Mouse (Mus musculus): ENCODE measurements at regions not wholly inside any gene's neighbourhood (a gene's known extent, or its start where the extent isn't known, plus 50 kb on each side); places are given as distances from the start of the nearest gene placed in this dataset.

DNA sequence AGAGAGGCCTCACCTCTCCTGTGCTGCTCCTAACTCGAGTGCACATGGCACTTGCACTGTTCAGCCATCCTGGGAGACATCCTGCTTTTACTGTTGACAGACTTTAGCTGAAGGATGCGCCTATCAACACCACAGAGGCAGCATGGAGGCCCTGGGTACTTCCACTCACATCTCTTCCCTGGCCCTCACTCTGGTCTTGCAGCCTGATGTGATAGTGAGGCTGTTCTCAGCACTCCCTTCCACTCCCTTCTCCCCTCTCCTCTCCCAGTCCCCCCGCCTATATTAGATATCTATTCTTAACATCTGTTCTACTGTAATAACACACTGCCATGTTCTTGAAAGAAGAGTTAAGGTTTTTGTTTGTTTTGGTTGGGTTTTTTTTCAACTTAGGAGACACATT, 50.2 kb upstream of the Bod1 start:
- Histone ChIP-seq H3K4me3 (no peak overlapping the region), H3K27me3 (ENCODE audit: insufficient read depth, poor library complexity, severe bottlenecking) (no peaks in the 10 kb centered on the region), H3K9me3 (no peaks in the 10 kb centered on the region), H3K4me1 (peaks cover 21% of the 10 kb centered on the region), H3K36me3 (no peaks in the 10 kb centered on the region), H3K27ac (0 out of 2 replicates have a peak overlapping the region, but pooled peaks have one; percentile 5)
- 40% methylated on average over 3 of the region's 3 CpGs for WGBS
- no peak for DNase-seq (ENCODE audit: low spot score)

DNA sequence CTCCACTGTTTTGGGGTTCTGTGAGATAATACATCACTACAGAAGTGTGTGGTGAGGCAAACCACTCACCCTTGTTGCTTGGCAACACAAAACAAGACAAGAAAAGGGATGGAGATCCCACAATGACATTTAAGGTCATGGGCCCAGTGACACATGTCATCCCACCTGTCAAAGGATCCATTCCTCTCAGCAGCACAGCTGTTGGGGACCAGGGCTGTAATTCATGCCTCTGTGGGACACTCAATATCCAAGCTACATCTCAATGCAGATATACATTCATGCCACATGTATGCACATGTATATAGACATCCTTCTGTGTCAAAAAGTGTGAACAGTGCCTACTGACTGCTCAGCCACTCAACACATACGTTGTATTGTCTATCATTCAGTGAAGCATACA, 52.8 kb upstream of the Bod1 start:
- H3K36me3 ChIP-seq = no peaks in the 10 kb centered on the region
- 94% methylated on average over 1 of the region's 1 CpGs for WGBS
- no peak overlapping the region for H3K27ac ChIP-seq
- no peaks in the 10 kb centered on the region for H3K27me3 ChIP-seq (ENCODE audit: insufficient read depth, poor library complexity, severe bottlenecking)
- no peaks in the 10 kb centered on the region for H3K9me3 ChIP-seq
- peaks cover 8% of the 10 kb centered on the region for H3K4me1 ChIP-seq
- no peak overlapping the region for H3K4me3 ChIP-seq
- DNase-seq (ENCODE audit: low spot score) = no peak

DNA sequence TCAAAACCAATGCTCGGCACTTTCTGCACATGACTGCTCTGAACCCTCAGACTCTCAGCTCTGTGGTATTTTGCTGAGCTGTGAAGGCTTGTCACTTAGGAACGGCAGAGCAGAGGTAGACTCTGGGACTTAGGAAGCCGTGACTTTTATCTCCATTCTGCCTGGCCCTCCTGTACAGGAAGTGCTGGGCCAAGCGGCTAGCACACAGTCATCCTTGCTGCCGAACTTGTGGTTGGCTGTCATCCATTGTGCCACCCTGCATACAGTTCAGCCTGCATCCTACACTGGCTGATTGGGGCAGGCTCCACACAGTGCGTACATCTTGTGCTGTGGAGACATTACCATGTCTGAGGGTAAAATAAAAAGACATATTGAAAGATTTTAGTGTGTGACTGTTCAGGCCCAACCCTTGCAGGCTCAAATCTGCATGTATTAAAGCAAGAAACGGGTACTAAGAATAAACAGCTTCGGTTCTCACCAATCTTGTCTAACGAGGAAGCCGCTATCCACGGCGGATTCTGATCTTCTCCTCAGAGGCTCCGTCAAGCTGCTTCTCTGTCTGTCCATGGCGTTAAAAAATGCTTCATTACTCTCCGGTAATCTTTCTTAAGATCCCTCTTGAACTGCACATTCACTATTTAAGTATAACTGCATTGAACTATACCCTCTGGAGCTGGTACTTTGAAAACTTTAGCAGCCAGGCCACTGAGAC, 54.4 kb upstream of the Bod1 start:
- no peak overlapping the region for H3K27ac ChIP-seq
- no peak overlapping the region for H3K4me3 ChIP-seq
- H3K4me1 ChIP-seq = peaks cover 21% of the 10 kb centered on the region
- H3K9me3 ChIP-seq = no peaks in the 10 kb centered on the region
- no peaks in the 10 kb centered on the region for H3K36me3 ChIP-seq
- no peak for DNase-seq (ENCODE audit: low spot score)
- no peaks in the 10 kb centered on the region for H3K27me3 ChIP-seq (ENCODE audit: insufficient read depth, poor library complexity, severe bottlenecking)
- 73% methylated on average over 15 of the region's 15 CpGs for WGBS

- no peak for DNase-seq (ENCODE audit: low spot score)
- no peaks in the 10 kb centered on the region for H3K9me3 ChIP-seq
- H3K27me3 ChIP-seq (ENCODE audit: insufficient read depth, poor library complexity, severe bottlenecking) = no peaks in the 10 kb centered on the region
- no peaks in the 10 kb centered on the region for H3K36me3 ChIP-seq
- WGBS = 81% methylated on average over 8 of the region's 8 CpGs
- H3K4me3 ChIP-seq = no peak overlapping the region
- no peak overlapping the region for H3K27ac ChIP-seq
- H3K4me1 ChIP-seq = peaks cover 21% of the 10 kb centered on the region
Observed at GRCm38 (mm10) chr11:31727289-31727688, 55.6 kb upstream of the Bod1 start.

GRCm38 (mm10) chr11:31729728-31730127, 58.0 kb upstream of the Bod1 start:
- Histone ChIP-seq H3K4me1 (peaks cover 43% of the 10 kb centered on the region), H3K27ac (peak overlapping the region; percentile 57), H3K36me3 (no peaks in the 10 kb centered on the region), H3K9me3 (no peaks in the 10 kb centered on the region), H3K27me3 (ENCODE audit: insufficient read depth, poor library complexity, severe bottlenecking) (no peaks in the 10 kb centered on the region), H3K4me3 (no peak overlapping the region)
- no peak for DNase-seq (ENCODE audit: low spot score)
- WGBS = 88% methylated on average over 3 of the region's 3 CpGs

GRCm38 (mm10) chr11:31730181-31730580, 58.5 kb upstream of the Bod1 start:
- H3K4me1 ChIP-seq = peaks cover 48% of the 10 kb centered on the region
- DNase-seq (ENCODE audit: low spot score) = no peak

GRCm38 (mm10) chr11:31730680-31731079, 59.0 kb upstream of the Bod1 start:
- no peak for DNase-seq (ENCODE audit: low spot score)
- Histone ChIP-seq H3K4me1 (peaks cover 52% of the 10 kb centered on the region), H3K4me3 (no peak overlapping the region), H3K27me3 (ENCODE audit: insufficient read depth, poor library complexity, severe bottlenecking) (no peaks in the 10 kb centered on the region), H3K9me3 (no peaks in the 10 kb centered on the region), H3K27ac (0 out of 2 replicates have a peak overlapping the region, but pooled peaks have one; percentile 43), H3K36me3 (no peaks in the 10 kb centered on the region)
- WGBS = 36% methylated on average over 3 of the region's 3 CpGs

More at GRCm38 (mm10) chr11:31730181-31730580, 58.5 kb upstream of the Bod1 start:
- 79% methylated on average over 4 of the region's 4 CpGs for WGBS
- no peaks in the 10 kb centered on the region for H3K9me3 ChIP-seq
- peak overlapping the region; percentile 57 for H3K27ac ChIP-seq
- H3K4me3 ChIP-seq = no peak overlapping the region
- no peaks in the 10 kb centered on the region for H3K36me3 ChIP-seq
- H3K27me3 ChIP-seq (ENCODE audit: insufficient read depth, poor library complexity, severe bottlenecking) = no peaks in the 10 kb centered on the region

DNA sequence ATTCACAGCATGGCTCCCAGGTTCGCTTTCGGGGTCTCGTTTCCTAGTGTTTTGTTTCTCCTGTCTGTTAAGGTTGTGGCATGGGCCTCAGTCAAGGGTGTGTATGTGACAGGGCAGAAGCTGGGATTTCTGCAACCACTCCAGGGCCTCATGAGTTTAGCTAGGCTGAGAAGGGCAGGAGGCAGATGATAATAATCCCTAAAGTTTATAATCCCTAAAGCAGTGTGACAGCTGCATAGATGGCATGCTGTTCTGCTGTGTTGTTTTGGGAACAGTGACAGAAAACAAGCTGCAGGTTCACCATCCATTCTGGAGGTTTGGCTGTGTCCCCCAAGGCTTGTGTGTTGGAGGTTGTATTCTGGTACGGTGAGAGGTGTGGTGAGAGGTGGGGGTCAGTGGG, 59.8 kb upstream of the Bod1 start:
- Histone ChIP-seq H3K27me3 (ENCODE audit: insufficient read depth, poor library complexity, severe bottlenecking) (no peaks in the 10 kb centered on the region), H3K27ac (peak overlapping the region; percentile 24; the same call in 1 of the 2 replicates), H3K4me1 (peaks cover 54% of the 10 kb centered on the region), H3K4me3 (no peak overlapping the region), H3K9me3 (no peaks in the 10 kb centered on the region), H3K36me3 (no peaks in the 10 kb centered on the region)
- 70% methylated on average over 4 of the region's 4 CpGs for WGBS
- DNase-seq (ENCODE audit: low spot score) = no peak

- H3K9me3 ChIP-seq = no peaks in the 10 kb centered on the region
- WGBS = 45% methylated on average over 3 of the region's 3 CpGs
- no peak overlapping the region for H3K4me3 ChIP-seq
- H3K27me3 ChIP-seq (ENCODE audit: insufficient read depth, poor library complexity, severe bottlenecking) = no peaks in the 10 kb centered on the region
- H3K27ac ChIP-seq = peak overlapping the region; percentile 62; the same call in 1 of the 2 replicates
- no peaks in the 10 kb centered on the region for H3K36me3 ChIP-seq
- peaks cover 59% of the 10 kb centered on the region for H3K4me1 ChIP-seq
- no peak for DNase-seq (ENCODE audit: low spot score)
Observed at GRCm38 (mm10) chr11:31732342-31732741, 60.7 kb upstream of the Bod1 start.

GRCm38 (mm10) chr11:31732958-31733357, 61.3 kb upstream of the Bod1 start:
- WGBS = 62% methylated on average over 1 of the region's 1 CpGs
- Histone ChIP-seq H3K9me3 (no peaks in the 10 kb centered on the region), H3K4me3 (no peak overlapping the region), H3K4me1 (peaks cover 59% of the 10 kb centered on the region), H3K27me3 (ENCODE audit: insufficient read depth, poor library complexity, severe bottlenecking) (no peaks in the 10 kb centered on the region), H3K36me3 (no peaks in the 10 kb centered on the region), H3K27ac (peak overlapping the region; percentile 62; the same call in 1 of the 2 replicates)
- DNase-seq (ENCODE audit: low spot score) = no peak

GRCm38 (mm10) chr11:31734091-31734490, 62.4 kb upstream of the Bod1 start:
- Histone ChIP-seq H3K27me3 (ENCODE audit: insufficient read depth, poor library complexity, severe bottlenecking) (no peaks in the 10 kb centered on the region), H3K4me1 (peaks cover 59% of the 10 kb centered on the region), H3K27ac (peak overlapping the region; percentile 43; the same call in 1 of the 2 replicates), H3K9me3 (no peaks in the 10 kb centered on the region), H3K4me3 (no peak overlapping the region), H3K36me3 (no peaks in the 10 kb centered on the region)
- 60% methylated on average over 4 of the region's 4 CpGs for WGBS
- DNase-seq (ENCODE audit: low spot score) = no peak

DNA sequence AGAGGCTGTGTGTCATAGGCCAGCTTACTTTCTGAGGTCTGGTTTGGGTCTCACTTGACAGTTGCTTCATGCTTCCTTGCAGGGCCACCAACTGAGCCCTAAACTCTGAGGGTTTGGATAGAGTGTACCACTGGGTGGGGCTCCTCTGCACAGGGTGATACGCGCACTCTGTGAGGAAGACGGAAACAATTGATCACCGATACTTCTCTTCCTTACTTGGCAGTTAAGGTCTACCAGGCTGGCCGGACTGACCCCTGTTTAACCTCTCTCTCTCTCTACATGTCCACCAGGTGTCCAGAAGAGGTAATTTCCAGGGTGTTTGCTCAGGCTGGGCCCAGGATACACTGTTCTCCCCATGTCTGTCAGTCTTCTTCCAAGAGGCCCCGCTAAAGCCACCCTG, 63.6 kb upstream of the Bod1 start:
- DNase-seq (ENCODE audit: low spot score) = no peak
- Histone ChIP-seq H3K36me3 (no peaks in the 10 kb centered on the region), H3K4me1 (peaks cover 54% of the 10 kb centered on the region), H3K27me3 (ENCODE audit: insufficient read depth, poor library complexity, severe bottlenecking) (no peaks in the 10 kb centered on the region), H3K4me3 (no peak overlapping the region), H3K9me3 (no peaks in the 10 kb centered on the region), H3K27ac (no peak overlapping the region)
- WGBS = 84% methylated on average over 6 of the region's 6 CpGs

DNA sequence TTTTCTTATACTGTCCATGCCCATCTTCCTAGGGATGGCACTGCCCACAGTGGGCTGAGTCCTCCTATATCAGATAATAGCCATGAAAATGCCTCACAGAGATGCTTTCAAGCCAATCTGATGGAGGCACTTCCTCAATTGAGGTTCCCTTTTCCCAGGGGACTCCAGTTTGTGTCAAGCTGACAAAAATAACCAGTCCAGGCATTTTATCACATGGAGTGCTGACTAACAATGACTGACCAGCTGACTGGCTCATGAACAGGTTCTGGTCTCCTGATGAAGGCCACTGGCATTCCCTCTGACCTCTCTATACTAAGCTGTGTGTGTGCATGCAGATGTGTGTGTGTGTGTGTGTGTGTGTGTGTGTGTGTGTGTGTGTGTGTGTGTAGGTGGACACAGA, 64.4 kb upstream of the Bod1 start:
- Histone ChIP-seq H3K27ac (no peak overlapping the region; the same call in 1 of the 2 replicates), H3K4me1 (peaks cover 46% of the 10 kb centered on the region), H3K9me3 (no peaks in the 10 kb centered on the region), H3K36me3 (no peaks in the 10 kb centered on the region), H3K27me3 (ENCODE audit: insufficient read depth, poor library complexity, severe bottlenecking) (no peaks in the 10 kb centered on the region), H3K4me3 (no peak overlapping the region)
- DNase-seq (ENCODE audit: low spot score) = no peak

Data from heart, embryonic 10.5 days (tissue).